Mouse (Mus musculus) kidney, embryonic 14.5 days (tissue): Measurements from ENCODE around the gene Vcam1. TPM values are rescaled to one million over a fixed set of nuclear protein-coding genes. Genes with fewer than 3 reads are reported as not detected.

Source experiments
- ATAC-seq: fragments of 200-750 bp; cut with Nextera tagmentation; 2 replicates; pipeline ENCODE4 v1.8.0; 2017; ENCODE audit warnings: moderate number of reproducible peaks, mild to moderate bottlenecking, moderate TSS enrichment, moderate library complexity; ENCODE audit not compliant: low FRiP score, low TSS enrichment
- H3K27ac ChIP-seq: fragments of 300-500 bp; sonication (generic); 2 replicates; pipeline ENCODE4 v1.5.1; 2014; ENCODE audit warnings: low read depth, mild to moderate bottlenecking, low read length, moderate library complexity, mixed read lengths
- H3K27me3 ChIP-seq: fragments of 300-500 bp; sonication (generic); 2 replicates; pipeline ENCODE4 v1.6.1; 2014; ENCODE audit warnings: mild to moderate bottlenecking, low read length; ENCODE audit not compliant: control insufficient read depth, insufficient read depth
- H3K36me3 ChIP-seq: fragments of 300-500 bp; sonication (generic); 2 replicates; pipeline ENCODE4 v1.6.1; 2014; ENCODE audit warnings: low read length, mixed read lengths; ENCODE audit not compliant: control insufficient read depth, insufficient read depth
- H3K4me1 ChIP-seq: fragments of 300-500 bp; sonication (generic); 2 replicates; pipeline ENCODE4 v1.6.1; 2014; ENCODE audit warnings: low read length, mixed read lengths; ENCODE audit not compliant: control insufficient read depth, insufficient read depth
- H3K4me2 ChIP-seq: fragments of 300-500 bp; sonication (generic); replicated peaks from 2 replicates; pipeline ENCODE4 v1.6.1; 2014; ENCODE audit warnings: low read depth, mild to moderate bottlenecking, low read length
- H3K4me3 ChIP-seq: fragments of 300-500 bp; sonication (generic); 2 replicates; pipeline ENCODE4 v1.5.1; 2014; ENCODE audit warnings: mild to moderate bottlenecking, low read length
- H3K9ac ChIP-seq: fragments of 300-500 bp; sonication (generic); 2 replicates; pipeline ENCODE4 v1.6.1; 2014; ENCODE audit warnings: low read depth, mild to moderate bottlenecking, low read length, moderate library complexity
- H3K9me3 ChIP-seq: fragments of 300-500 bp; sonication (generic); 2 replicates; pipeline ENCODE4 v1.6.1; 2016; ENCODE audit warnings: low read length; ENCODE audit not compliant: control insufficient read depth
- WGBS: fragments of 180-500 bp; shearing (Covaris S2); extraction: QIAGEN DNeasy Blood & Tissue Kit; methylation state at CpG from one replicate; pipeline ENCODE4 v1.1.7; 2014; 5-methylcytosine and 5-hydroxymethylcytosine counted together
- polyA plus RNA-seq: library from polyadenylated mRNA; unstranded; fragments of >200 nt; fragmentation: Nextera tagmentation; extraction: Ambion mirVana; gene quantifications from 2 replicates; pipeline ENCODE4 v1.2.1, GENCODE M21; 2014

Gene Vcam1
- polyA plus RNA-seq, 1 experiment from 2014 or later, result 33.8 TPM

DNA sequence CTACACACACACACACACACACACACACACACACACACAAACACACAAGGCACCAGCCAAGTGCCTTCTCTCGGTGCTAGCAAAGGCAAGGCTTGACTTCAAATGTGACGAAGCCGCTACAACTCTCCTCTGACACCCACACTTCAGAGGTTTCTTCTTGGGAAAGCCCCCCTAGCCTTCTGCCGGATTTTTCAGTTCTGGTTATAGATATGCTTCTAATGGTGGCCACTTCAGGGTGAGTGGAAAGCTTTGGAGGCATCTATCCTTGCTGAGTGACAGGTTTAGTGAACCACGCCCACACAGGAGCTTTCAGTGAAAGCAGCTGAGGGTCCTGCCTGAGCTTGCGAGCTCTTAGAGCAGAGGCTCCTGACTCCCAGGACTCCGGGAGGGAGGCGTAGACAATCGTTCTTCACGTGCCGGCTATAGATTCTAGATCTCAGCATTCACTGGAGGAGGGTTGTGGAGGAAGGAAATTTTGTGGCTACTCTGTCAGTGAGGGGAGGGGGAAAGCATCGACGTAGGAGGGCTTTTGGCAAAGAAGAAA is 28.0 kb upstream of the Vcam1 start:
- H3K9me3 ChIP-seq, result no peaks in the 10 kb centered on the region
- H3K4me1 ChIP-seq, result no peaks in the 10 kb centered on the region
- 49% methylated on average over 13 of the region's 13 CpGs for WGBS
- H3K27ac ChIP-seq, result no peak overlapping the region
- 0 out of 2 replicates have a peak, but pooled peaks have one; percentile 57 for ATAC-seq
- no peak overlapping the region for H3K4me3 ChIP-seq
- no peak overlapping the region for H3K4me2 ChIP-seq
- no peaks in the 10 kb centered on the region for H3K36me3 ChIP-seq
- no peaks in the 10 kb centered on the region for H3K27me3 ChIP-seq
- H3K9ac ChIP-seq, result no peak overlapping the region

- no peak overlapping the region for H3K4me3 ChIP-seq
- H3K4me2 ChIP-seq, result no peak overlapping the region
- H3K36me3 ChIP-seq, result no peaks in the 10 kb centered on the region
- H3K9me3 ChIP-seq, result no peaks in the 10 kb centered on the region
- H3K4me1 ChIP-seq, result no peaks in the 10 kb centered on the region
- peak; percentile 79; the same call in 1 of the 2 replicates for ATAC-seq
- no peaks in the 10 kb centered on the region for H3K27me3 ChIP-seq
- H3K9ac ChIP-seq, result no peak overlapping the region
- H3K27ac ChIP-seq, result no peak overlapping the region
- 63% methylated on average over 13 of the region's 13 CpGs for WGBS
These were observed 20.7 kb upstream of the Vcam1 start for GRCm38 (mm10) chr3:116150056-116150632.

DNA sequence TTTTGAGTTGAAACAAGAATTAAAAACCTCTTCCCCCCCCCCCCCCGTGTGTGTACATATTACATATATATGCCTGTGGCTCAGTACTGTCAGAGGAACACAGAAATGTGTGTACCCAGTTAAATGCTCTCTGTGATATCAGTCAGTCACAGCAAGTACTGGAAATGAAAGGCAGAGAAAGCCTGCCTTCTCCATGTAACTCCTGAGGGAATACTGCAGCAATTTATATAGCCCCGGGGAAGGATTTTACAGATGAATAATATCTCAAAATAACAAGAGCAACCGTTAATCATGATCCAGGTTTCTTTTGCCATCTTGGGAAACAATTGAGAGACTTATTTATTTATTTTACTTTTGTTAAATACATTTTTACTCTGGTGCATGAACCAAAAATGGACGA is 19.6 kb upstream of the Vcam1 start:
- H3K9ac ChIP-seq, result no peak overlapping the region
- no peaks in the 10 kb centered on the region for H3K36me3 ChIP-seq
- no peak overlapping the region for H3K4me3 ChIP-seq
- no peaks in the 10 kb centered on the region for H3K4me1 ChIP-seq
- H3K27ac ChIP-seq, result no peak overlapping the region
- no peaks in the 10 kb centered on the region for H3K9me3 ChIP-seq
- no peak overlapping the region for H3K4me2 ChIP-seq
- ATAC-seq, result no peak
- 61% methylated on average over 4 of the region's 4 CpGs for WGBS
- H3K27me3 ChIP-seq, result no peaks in the 10 kb centered on the region

DNA sequence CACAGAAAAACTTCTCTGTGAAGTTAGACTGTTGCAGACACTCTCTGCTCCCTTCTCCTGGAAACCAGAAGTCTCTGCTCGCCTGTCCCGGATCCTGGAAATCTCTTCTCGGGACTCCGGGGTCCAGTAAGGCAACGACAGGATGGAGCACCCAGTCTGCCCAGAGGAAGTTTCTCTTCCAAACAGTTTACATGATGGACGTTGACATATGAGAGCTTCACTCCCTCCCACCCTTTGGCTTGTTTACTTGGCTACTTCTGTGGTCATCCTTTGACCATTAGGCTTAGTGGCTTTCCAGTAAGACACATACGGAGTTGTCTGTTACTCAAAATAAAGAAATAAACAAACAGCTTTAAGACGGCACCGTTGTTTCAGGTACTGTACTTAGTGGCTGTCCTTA is 19.2 kb upstream of the Vcam1 start:
- Histone ChIP-seq H3K4me1 (no peaks in the 10 kb centered on the region), H3K36me3 (no peaks in the 10 kb centered on the region), H3K27me3 (no peaks in the 10 kb centered on the region), H3K9ac (no peak overlapping the region), H3K9me3 (no peaks in the 10 kb centered on the region), H3K27ac (no peak overlapping the region), H3K4me3 (no peak overlapping the region), H3K4me2 (no peak overlapping the region)
- ATAC-seq, result no peak
- 54% methylated on average over 9 of the region's 9 CpGs for WGBS

DNA sequence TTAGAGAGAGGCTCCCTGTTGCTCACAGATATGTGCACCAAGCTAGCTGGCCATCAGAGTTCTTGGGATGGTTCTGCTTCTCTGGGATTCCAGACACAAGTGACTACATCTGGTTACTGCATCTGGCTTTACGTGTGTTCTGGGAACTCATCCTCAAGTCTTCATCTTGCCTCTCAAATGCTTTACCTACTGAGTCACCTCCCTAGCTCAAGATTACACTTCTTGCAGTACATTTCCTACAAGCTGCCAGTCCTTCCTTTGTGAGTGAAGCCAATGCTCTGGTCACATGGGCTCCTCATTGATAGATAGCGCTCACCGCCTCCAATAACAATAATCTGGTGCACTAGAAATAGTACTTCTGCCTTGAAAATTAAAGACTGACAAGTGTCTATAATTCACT is 11.7 kb upstream of the Vcam1 start:
- WGBS, result 94% methylated on average over 3 of the region's 3 CpGs

DNA sequence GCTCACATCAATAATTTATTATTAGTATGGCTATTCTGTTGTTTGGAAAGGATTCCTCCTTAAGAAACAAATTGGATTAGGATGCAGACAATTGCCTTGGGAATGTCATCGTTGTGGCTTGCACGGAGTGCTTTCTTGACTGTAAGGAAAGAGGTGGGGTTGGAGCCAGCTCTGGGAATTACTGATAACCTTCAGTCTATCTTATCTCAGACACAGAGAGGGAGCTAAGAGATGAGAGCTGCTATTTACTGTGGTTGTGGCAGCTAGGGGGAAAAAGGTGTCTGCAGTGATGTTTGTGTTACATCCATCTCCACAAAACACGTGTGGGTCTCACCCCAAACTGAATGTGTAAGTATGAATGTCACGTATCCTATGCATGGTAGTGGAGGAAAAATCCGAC is 9.5 kb upstream of the Vcam1 start:
- Histone ChIP-seq H3K9ac (no peak overlapping the region), H3K4me3 (no peak overlapping the region), H3K27me3 (no peaks in the 10 kb centered on the region), H3K27ac (no peak overlapping the region), H3K4me1 (no peaks in the 10 kb centered on the region), H3K36me3 (no peaks in the 10 kb centered on the region), H3K9me3 (no peaks in the 10 kb centered on the region), H3K4me2 (no peak overlapping the region)
- no peak for ATAC-seq
- 81% methylated on average over 5 of the region's 5 CpGs for WGBS

More for the DNA sequence above, 11.7 kb upstream of the Vcam1 start:
- Histone ChIP-seq H3K4me3 (no peak overlapping the region), H3K9ac (no peak overlapping the region), H3K27ac (no peak overlapping the region), H3K4me2 (no peak overlapping the region), H3K27me3 (no peaks in the 10 kb centered on the region), H3K4me1 (no peaks in the 10 kb centered on the region), H3K36me3 (no peaks in the 10 kb centered on the region), H3K9me3 (no peaks in the 10 kb centered on the region)
- ATAC-seq, result no peak

DNA sequence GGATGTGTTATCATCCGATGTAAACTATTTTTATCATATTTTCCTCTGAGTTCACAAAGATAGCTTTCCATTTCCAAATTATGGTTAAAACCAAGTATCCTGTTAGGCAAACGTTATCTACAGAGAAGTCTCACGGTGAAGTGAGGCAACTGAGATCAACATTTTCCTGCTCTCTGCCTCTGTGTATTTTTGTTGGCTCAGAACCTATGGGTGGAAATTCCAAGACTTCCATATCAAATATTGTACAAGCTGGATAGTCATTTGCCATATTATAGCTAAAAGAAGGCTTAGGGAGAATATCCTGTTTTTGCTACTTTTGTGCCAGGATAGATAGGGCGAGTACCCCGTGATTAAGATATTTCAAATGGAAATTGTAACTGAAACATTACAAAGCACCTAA is 8.6 kb upstream of the Vcam1 start:
- H3K27ac ChIP-seq, result no peak overlapping the region
- no peak overlapping the region for H3K4me3 ChIP-seq
- no peaks in the 10 kb centered on the region for H3K9me3 ChIP-seq
- H3K9ac ChIP-seq, result no peak overlapping the region
- no peak for ATAC-seq
- H3K4me1 ChIP-seq, result no peaks in the 10 kb centered on the region
- no peak overlapping the region for H3K4me2 ChIP-seq
- no peaks in the 10 kb centered on the region for H3K36me3 ChIP-seq
- no peaks in the 10 kb centered on the region for H3K27me3 ChIP-seq
- 78% methylated on average over 5 of the region's 5 CpGs for WGBS

GRCm38 (mm10) chr3:116133363-116133762 is 3.9 kb upstream of the Vcam1 start:
- ATAC-seq, result no peak
- Histone ChIP-seq H3K4me3 (no peak overlapping the region), H3K36me3 (no peaks in the 10 kb centered on the region), H3K4me2 (no peak overlapping the region), H3K9me3 (no peaks in the 10 kb centered on the region), H3K9ac (no peak overlapping the region), H3K4me1 (no peaks in the 10 kb centered on the region), H3K27me3 (no peaks in the 10 kb centered on the region), H3K27ac (no peak overlapping the region)
- 77% methylated on average over 5 of the region's 5 CpGs for WGBS

DNA sequence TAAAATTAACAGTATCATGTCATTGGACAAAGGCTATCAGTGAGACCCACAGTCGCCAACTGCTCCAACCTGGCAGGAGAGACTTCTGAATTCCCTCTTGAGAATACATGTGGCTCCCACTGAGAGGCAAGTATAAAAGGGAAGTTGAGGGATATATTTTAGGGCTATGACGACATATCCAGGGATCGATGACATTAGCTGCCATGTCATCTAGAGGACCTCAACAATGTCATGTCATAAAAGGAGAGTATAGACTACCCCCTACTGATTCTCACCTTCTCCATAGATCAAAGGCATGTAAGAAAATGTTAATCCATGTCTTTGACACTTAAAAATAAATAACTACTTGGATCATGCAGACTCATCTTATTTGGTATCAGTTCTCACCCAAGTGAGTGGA is 1.2 kb upstream of the Vcam1 start:
- no peak for ATAC-seq
- Histone ChIP-seq H3K4me3 (no peak overlapping the region), H3K4me2 (no peak overlapping the region), H3K9me3 (no peaks in the 10 kb centered on the region), H3K4me1 (no peaks in the 10 kb centered on the region), H3K36me3 (no peaks in the 10 kb centered on the region), H3K9ac (no peak overlapping the region), H3K27me3 (no peaks in the 10 kb centered on the region), H3K27ac (no peak overlapping the region)
- WGBS, result 85% methylated on average over 3 of the region's 3 CpGs
